Mouse (Mus musculus) kidney, postnatal 0 days (tissue): ENCODE measurements around the gene B3gat3. TPM values are rescaled to one million over a fixed set of nuclear protein-coding genes. Genes with fewer than 3 reads are reported as not detected.

Experiments used
- ATAC-seq: fragments of 200-750 bp; cut with Nextera tagmentation; replicated peaks from 2 replicates; pipeline ENCODE4 v1.8.0; 2017; ENCODE audit warnings: low read depth, moderate number of reproducible peaks, moderate TSS enrichment, moderate library complexity; ENCODE audit not compliant: low FRiP score
- DNase-seq: peaks from one replicate; pipeline ENCODE4 v3.0.0-alpha.2; 2016; ENCODE audit warnings: low spot score
- H3K27ac ChIP-seq: fragments of 300-500 bp; sonication (generic); 2 replicates; pipeline ENCODE4 v1.5.1; 2014; ENCODE audit warnings: mild to moderate bottlenecking
- H3K27me3 ChIP-seq: fragments of 300-500 bp; sonication (generic); 2 replicates; pipeline ENCODE4 v1.6.1; 2014; ENCODE audit warnings: low read length, mixed read lengths; ENCODE audit not compliant: insufficient read depth
- H3K36me3 ChIP-seq: fragments of 300-500 bp; sonication (generic); 2 replicates; pipeline ENCODE4 v1.6.1; 2014; ENCODE audit warnings: low read length, mixed read lengths; ENCODE audit not compliant: insufficient read depth
- H3K4me1 ChIP-seq: fragments of 300-500 bp; sonication (generic); replicated peaks from 2 replicates; pipeline ENCODE4 v1.6.1; 2014; ENCODE audit warnings: antibody characterized with exemption, low read length, mixed read lengths; ENCODE audit not compliant: insufficient read depth
- H3K4me2 ChIP-seq: fragments of 300-500 bp; sonication (generic); 2 replicates; pipeline ENCODE4 v1.6.1; 2014; ENCODE audit warnings: mild to moderate bottlenecking, low read length, moderate library complexity, mixed read lengths
- H3K4me3 ChIP-seq: fragments of 300-500 bp; sonication (generic); replicated peaks from 2 replicates; pipeline ENCODE4 v1.5.1; 2014; ENCODE audit warnings: low read depth, low read length
- H3K9ac ChIP-seq: fragments of 300-500 bp; sonication (generic); 2 replicates; pipeline ENCODE4 v1.6.1; 2014; ENCODE audit warnings: low read depth, low read length
- H3K9me3 ChIP-seq: fragments of 300-500 bp; sonication (generic); replicated peaks from 2 replicates; pipeline ENCODE4 v1.6.1; 2016; ENCODE audit warnings: low read length, inconsistent platforms, mixed read lengths
- CTCF ChIP-seq: IDR thresholded peaks from 2 replicates; pipeline ENCODE4 v1.5.1; 2016; ENCODE audit warnings: antibody characterized with exemption, low read depth, mild to moderate bottlenecking, moderate library complexity
- WGBS: fragments of 180-500 bp; shearing (Covaris S2); extraction: QIAGEN DNeasy Blood & Tissue Kit; methylation state at CpG from one replicate; pipeline ENCODE4 v1.1.7; 2014; 5-methylcytosine and 5-hydroxymethylcytosine counted together
- polyA plus RNA-seq: library from polyadenylated mRNA; unstranded; fragments of >200 nt; fragmentation: Nextera tagmentation; extraction: Ambion mirVana; gene quantifications from 2 replicates; pipeline ENCODE4 v1.2.1, GENCODE M21; 2015

B3gat3 gene
- polyA plus RNA-seq, 1 experiment from 2014 or later: 44.0 TPM

DNA sequence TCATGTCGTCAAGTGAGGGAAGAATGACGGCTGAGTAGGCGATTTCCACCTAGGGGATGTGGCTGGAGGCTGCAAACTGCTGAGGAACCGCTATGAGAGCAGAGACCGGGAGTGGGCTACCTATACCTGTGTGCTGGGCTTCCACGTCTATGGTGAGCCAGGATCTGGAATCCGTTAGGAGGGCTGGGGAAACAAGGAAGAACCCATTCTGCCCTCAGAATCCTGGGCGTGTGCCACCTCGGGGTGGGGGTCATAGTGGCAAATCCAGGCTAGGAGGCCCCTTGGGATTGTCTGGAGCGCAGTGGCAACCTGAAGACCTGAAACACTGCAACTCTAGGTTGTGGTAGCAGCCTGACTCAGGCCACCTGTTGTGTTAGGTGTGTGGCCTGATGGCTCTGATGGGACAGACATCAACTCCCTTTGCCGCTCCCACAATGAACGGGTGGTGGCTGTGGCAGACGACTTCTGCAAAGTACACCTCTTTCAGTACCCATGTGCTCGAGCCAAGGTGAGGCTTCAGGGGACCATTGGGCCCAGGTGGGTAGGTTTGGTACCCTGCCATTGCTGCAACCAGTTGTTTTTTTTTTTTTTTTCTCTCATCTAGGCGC, 20.5 kb downstream of the B3gat3 start:
- Histone ChIP-seq H3K9me3 (no peaks in the 10 kb centered on the region), H3K4me1 (peaks cover 9% of the 10 kb centered on the region; the same call in 1 of the 2 replicates), H3K4me3 (no peak overlapping the region), H3K27me3 (no peaks in the 10 kb centered on the region), H3K9ac (peak overlapping the region; percentile 99; the same call in 1 of the 2 replicates), H3K27ac (no peak overlapping the region), H3K36me3 (peaks cover 31% of the 10 kb centered on the region), H3K4me2 (no peak overlapping the region)
- DNase-seq (no peak), ATAC-seq (no peak)
- no peak for TF ChIP-seq CTCF
- WGBS: 78% methylated on average over 15 of the region's 15 CpGs

DNA sequence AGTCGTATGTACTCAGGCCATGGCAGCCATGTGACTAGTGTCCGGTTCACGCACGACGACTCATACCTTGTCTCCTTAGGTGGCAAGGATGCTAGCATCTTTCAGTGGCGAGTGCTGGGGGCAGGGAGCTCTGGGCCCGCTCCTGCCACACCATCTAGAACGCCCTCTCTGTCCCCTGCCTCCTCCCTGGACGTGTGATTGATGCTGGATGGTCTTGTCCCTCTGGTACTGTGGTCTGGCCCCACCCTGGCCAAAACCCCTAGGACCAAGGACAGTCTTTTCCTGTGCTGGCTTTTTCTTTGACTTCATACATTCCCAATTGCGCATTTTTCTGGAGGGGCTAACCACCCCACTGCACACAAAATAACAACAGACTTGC, 21.0 kb downstream of the B3gat3 start:
- ATAC-seq: no peak
- Histone ChIP-seq H3K9ac (peak overlapping the region; percentile 99), H3K9me3 (no peaks in the 10 kb centered on the region), H3K4me1 (peaks cover 9% of the 10 kb centered on the region; the same call in 1 of the 2 replicates), H3K27me3 (no peaks in the 10 kb centered on the region), H3K36me3 (peaks cover 36% of the 10 kb centered on the region), H3K27ac (peak overlapping the region; percentile 99), H3K4me3 (peak overlapping the region; percentile 96), H3K4me2 (peak overlapping the region; percentile 80)
- WGBS: 26% methylated on average over 10 of the region's 10 CpGs
- no peak for TF ChIP-seq CTCF
- DNase-seq: no peak

DNA sequence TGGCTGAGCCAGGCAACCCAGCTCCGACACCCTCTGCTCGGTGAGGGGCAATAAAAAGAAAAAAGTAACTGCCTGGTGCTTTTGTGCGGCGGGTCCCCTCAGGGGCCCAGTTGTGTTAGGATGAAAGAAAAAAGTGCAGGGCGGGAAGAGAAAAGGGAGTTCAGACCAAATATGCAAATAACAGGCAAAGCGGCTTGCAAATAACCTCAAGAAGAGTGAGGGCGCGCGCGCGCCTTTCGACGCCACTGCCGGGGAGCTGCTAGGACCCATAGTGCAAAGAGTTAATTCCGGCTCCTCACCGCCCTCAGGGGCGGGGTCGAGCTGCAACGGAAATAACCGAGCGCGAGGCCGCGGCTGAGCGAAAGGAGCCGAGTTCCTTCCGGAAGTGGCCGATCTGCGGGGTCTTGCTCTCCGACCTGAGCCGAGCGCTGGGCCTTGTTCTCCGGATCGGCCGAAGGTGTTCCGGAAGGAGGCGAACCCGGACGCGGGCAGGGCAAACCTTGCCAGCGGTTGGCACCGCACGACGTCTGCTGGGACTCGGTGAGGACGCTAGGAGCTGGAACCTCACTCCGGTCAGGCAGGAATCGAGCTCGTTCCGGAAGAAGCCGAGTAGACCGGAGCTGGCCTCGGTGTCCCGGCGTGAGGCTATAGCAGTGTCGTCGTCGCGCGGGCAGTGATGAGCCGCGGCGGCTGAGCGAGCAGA, 21.5 kb downstream of the B3gat3 start, which contains the start of gene Mta2:
Mta2 (plus strand) TSS at position 361 of the 703 bp plus-strand sequence.
- peak; percentile 36 for TF ChIP-seq CTCF
- ATAC-seq: peak; percentile 94
- DNase-seq: peak; percentile 99
- Histone ChIP-seq H3K4me3 (peak within 1 kb of the TSS; percentile 96), H3K9ac (peak within 1 kb of the TSS; percentile 99), H3K27ac (peak within 1 kb of the TSS; percentile 99), H3K4me1 (peaks cover 9% of the 10 kb centered on the region; the same call in 1 of the 2 replicates), H3K9me3 (no peaks in the 10 kb centered on the region), H3K36me3 (peaks cover 38% of the 10 kb centered on the region), H3K27me3 (no peaks in the 10 kb centered on the region), H3K4me2 (peak within 1 kb of the TSS; percentile 80)
- under 1% methylated on average over 63 of the region's 64 CpGs for WGBS

DNA sequence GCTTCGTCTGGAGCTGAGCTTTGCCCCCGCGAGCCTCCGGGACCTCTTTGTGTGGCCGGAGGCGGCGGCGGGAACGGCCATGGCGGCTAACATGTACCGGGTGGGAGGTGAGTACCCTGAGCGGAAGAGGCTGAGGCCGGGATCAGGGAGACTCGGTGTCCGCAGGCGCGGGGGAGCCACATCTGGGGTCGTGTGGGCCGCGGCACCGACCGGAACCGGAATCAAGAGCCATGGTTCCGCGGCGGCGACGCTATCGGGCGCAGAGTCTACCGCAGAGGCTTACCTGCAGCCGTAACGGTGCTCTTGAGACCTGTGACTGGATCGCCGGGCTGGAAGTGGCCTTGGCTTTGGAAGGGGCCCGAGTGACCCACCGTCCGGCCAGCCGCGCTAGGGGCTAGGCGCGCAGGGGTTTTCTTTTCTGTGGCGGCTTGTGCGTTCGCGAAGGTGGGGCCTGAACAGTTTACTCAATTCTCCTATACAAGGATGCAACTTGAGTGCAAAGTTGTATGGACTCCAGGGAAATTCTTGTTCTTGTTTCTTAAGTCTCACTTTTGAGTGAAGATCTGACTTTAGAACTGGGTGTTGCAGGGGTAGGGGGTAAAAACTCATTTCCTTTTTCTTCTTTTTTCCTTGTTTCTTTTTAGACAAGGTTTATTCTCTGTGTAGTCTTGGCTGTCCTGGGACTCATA, 22.2 kb downstream of the B3gat3 start:
- H3K4me1 ChIP-seq: peaks cover 9% of the 10 kb centered on the region; the same call in 1 of the 2 replicates
- DNase-seq: peak; percentile 71

DNA sequence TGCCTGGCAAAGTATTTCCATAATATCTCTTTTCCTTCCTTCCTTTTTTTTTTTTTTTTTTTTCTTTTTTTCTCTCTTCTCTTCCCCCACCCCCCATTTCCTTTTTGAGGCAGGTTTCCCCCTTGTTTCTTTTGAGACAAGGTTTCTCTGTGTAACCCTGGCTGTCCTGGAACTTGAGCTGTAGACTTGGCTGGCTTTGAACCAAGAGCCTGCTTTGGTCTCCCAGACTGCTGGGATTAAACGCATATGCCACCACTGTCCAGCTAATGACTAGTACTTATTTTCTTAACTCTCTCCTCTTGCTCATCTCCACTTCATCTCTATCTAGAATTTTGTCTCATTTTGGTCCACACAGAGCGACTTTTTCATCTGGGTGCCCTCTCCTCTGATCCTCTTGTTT, 22.9 kb downstream of the B3gat3 start:
- Histone ChIP-seq H3K36me3 (peaks cover 44% of the 10 kb centered on the region), H3K4me3 (peak overlapping the region; percentile 96), H3K4me1 (peaks cover 9% of the 10 kb centered on the region; the same call in 1 of the 2 replicates), H3K4me2 (peak overlapping the region; percentile 80), H3K27ac (no peak overlapping the region), H3K27me3 (no peaks in the 10 kb centered on the region), H3K9ac (peak overlapping the region; percentile 99), H3K9me3 (no peaks in the 10 kb centered on the region)
- TF ChIP-seq CTCF: no peak
- DNase-seq (no peak), ATAC-seq (no peak)
- 51% methylated on average over 2 of the region's 2 CpGs for WGBS

More for the DNA sequence above, 22.2 kb downstream of the B3gat3 start:
- peak overlapping the region; percentile 80 for H3K4me2 ChIP-seq
- peak overlapping the region; percentile 99 for H3K27ac ChIP-seq
- peak overlapping the region; percentile 99 for H3K9ac ChIP-seq
- H3K9me3 ChIP-seq: no peaks in the 10 kb centered on the region
- H3K27me3 ChIP-seq: no peaks in the 10 kb centered on the region
- WGBS: under 1% methylated on average over 44 of the region's 46 CpGs
- TF ChIP-seq CTCF: no peak
- peak overlapping the region; percentile 96 for H3K4me3 ChIP-seq
- peaks cover 42% of the 10 kb centered on the region for H3K36me3 ChIP-seq
- ATAC-seq: peak; percentile 50

DNA sequence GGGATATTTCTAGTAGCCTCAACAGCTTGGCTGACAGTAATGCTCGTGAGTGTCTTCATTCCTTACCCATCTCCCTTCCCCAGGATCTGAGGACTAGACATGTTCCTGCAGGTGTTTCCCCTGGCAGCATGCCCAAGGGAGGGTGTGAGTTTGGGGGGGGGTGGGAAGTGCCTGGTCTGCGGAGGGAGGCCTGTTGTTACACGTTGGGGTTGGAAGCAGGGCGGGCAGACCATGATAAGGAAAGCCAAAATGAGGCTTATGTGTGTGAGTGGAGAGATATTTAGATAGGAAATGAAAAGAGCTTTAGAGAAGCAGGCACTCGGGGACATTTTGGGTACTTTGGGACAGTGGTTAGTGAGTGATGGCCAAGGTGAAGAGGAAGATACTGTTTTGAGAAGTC, 23.9 kb downstream of the B3gat3 start:
- no peak for ATAC-seq
- Histone ChIP-seq H3K9me3 (no peaks in the 10 kb centered on the region), H3K4me2 (peak overlapping the region; percentile 80), H3K4me1 (peaks cover 9% of the 10 kb centered on the region; the same call in 1 of the 2 replicates), H3K27me3 (no peaks in the 10 kb centered on the region), H3K27ac (no peak overlapping the region), H3K9ac (peak overlapping the region; percentile 40; the same call in 1 of the 2 replicates), H3K4me3 (0 out of 2 replicates have a peak overlapping the region, but pooled peaks have one; percentile 7), H3K36me3 (peaks cover 45% of the 10 kb centered on the region)
- peak; percentile 22 for DNase-seq
- 51% methylated on average over 5 of the region's 5 CpGs for WGBS
- TF ChIP-seq CTCF: no peak
